Mouse (Mus musculus) neural tube, embryonic 14.5 days (tissue): ENCODE results near the gene Mpv17. TPM values are rescaled to one million over a fixed set of nuclear protein-coding genes. Genes with fewer than 3 reads are reported as not detected.
A peak's percentile ranks its signal among the peaks of the same experiment; 100 is the strongest.

Experiments
- ATAC-seq: fragments of 200-750 bp; cut with Nextera tagmentation; 2 replicates; pipeline ENCODE4 v1.8.0; 2017; ENCODE audit warnings: low read depth, mild to moderate bottlenecking, moderate TSS enrichment, moderate library complexity
- H3K27ac ChIP-seq: fragments of 300-500 bp; sonication (generic); 2 replicates; pipeline ENCODE4 v1.5.1; 2014; ENCODE audit warnings: low read depth, mild to moderate bottlenecking, control low read depth, low read length, moderate library complexity, mixed read lengths
- H3K27me3 ChIP-seq: fragments of 300-500 bp; sonication (generic); 2 replicates; pipeline ENCODE4 v1.6.1; 2014; ENCODE audit warnings: low read length; ENCODE audit not compliant: control insufficient read depth, insufficient read depth
- H3K36me3 ChIP-seq: fragments of 300-500 bp; sonication (generic); 2 replicates; pipeline ENCODE4 v1.6.1; 2014; ENCODE audit warnings: low read length, mixed read lengths; ENCODE audit not compliant: control insufficient read depth, insufficient read depth
- H3K4me1 ChIP-seq: fragments of 300-500 bp; sonication (generic); 2 replicates; pipeline ENCODE4 v1.6.1; 2014; ENCODE audit warnings: low read length; ENCODE audit not compliant: control insufficient read depth, insufficient read depth
- H3K4me2 ChIP-seq: fragments of 300-500 bp; sonication (generic); 2 replicates; pipeline ENCODE4 v1.6.1; 2014; ENCODE audit warnings: mild to moderate bottlenecking, low read depth, low read length, control low read depth
- H3K4me3 ChIP-seq: fragments of 300-500 bp; sonication (generic); 2 replicates; pipeline ENCODE4 v1.5.1; 2014; ENCODE audit warnings: low read depth, low read length, control low read depth, mixed read lengths
- H3K9ac ChIP-seq: fragments of 300-500 bp; sonication (generic); replicated peaks from 2 replicates; pipeline ENCODE4 v1.6.1; 2014; ENCODE audit warnings: low read depth, mild to moderate bottlenecking, control low read depth, low read length, mixed read lengths
- H3K9me3 ChIP-seq: fragments of 300-500 bp; sonication (generic); 2 replicates; pipeline ENCODE4 v1.6.1; 2016; ENCODE audit warnings: low read length; ENCODE audit not compliant: control insufficient read depth
- WGBS: fragments of 180-500 bp; shearing (Covaris S2); extraction: QIAGEN DNeasy Blood & Tissue Kit; methylation state at CpG from one replicate; pipeline ENCODE4 v1.1.7; 2014; 5-methylcytosine and 5-hydroxymethylcytosine counted together
- polyA plus RNA-seq: library from polyadenylated mRNA; unstranded; fragments of >200 nt; fragmentation: Nextera tagmentation; extraction: Ambion mirVana; gene quantifications from 2 replicates; pipeline ENCODE4 v1.2.1, GENCODE M21; 2014

The Mpv17 gene
- polyA plus RNA-seq, 1 experiment from 2014 or later = 58.3 TPM

DNA sequence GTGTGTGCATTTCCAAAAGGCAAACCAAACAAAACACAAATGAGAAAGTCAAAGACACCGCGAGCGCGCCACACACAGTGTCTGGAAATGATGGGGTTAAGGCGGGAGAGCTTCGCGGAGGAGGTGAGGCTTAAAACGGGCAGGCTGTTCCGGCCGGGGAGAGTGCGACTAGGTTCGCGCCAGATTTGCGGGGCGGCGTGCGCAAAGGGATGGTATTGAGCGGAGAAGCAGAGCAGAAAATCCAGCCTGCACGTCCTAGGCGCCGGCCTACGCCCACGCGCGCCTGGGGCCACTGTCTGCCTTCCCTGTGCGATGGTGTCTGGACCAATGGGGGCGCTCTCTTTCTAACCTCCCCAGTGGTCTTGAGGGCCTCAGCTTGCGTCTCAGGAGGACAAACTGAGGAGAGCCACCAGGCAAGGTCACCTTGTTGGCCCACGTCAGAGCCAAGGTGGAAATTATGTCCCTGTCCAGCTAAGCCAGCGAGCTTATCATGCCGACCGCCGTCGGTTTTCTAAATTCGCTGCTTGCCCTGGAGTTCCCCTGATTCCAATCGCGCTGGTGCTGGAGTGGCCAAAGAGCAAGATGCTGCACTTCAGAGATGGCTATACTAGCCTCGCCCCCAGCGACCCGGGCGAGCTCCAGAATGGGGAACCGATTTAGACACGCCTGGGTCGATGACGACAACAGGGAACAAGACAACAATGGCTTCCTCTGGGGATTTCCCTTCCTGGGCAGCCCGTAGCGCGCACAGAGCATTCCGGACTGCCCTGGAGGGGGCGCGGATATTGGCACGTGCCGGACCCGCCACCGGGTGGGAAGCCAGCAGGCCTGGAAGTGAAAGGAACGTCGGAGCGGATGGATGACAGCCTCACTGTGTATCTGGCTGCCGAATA is 59.0 kb downstream of the Mpv17 start:
- Histone ChIP-seq H3K4me3 (peak overlapping the region; percentile 16; the same call in 1 of the 2 replicates), H3K4me2 (peak overlapping the region; percentile 35), H3K27ac (no peak overlapping the region), H3K27me3 (peaks cover 49% of the 10 kb centered on the region), H3K9ac (no peak overlapping the region), H3K4me1 (peaks cover 13% of the 10 kb centered on the region), H3K36me3 (no peaks in the 10 kb centered on the region), H3K9me3 (no peaks in the 10 kb centered on the region)
- no peak for ATAC-seq
- under 1% methylated on average over 59 of the region's 59 CpGs for WGBS

DNA sequence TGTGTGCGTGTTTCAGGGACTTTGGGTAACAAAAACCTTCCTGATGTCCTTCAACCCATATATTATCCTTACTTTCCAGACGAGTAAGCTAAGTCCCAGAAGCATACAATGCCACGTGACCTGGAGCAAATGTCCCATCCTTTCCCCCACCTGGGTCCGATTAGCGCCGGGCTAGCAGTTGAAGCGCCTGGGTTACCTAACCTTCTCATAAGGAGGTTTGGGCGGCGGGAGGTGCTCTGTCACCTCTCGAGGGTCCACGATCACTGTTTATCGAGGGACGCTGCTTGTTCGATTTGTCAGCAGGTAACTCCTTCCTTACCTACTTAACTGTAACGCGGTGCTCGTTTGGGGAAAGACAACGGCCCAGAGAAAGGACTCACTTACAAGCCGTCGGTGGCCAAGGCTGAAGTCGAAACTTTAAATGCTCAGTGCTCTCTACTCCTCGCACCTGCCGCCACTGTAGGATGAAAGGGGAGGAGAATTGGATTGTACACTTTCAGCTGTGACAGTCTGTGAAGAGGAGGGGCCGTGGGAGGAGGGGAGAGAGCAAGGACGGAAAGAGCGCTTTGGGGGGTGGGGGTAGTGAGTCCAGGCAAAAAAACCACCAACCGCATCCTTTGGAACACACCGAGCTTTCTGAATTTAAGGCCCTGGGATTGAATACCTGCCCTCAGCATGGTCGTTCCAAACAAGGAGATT is 59.8 kb downstream of the Mpv17 start:
- Histone ChIP-seq H3K27me3 (peaks cover 50% of the 10 kb centered on the region), H3K9ac (no peak overlapping the region), H3K4me2 (peak overlapping the region; percentile 52; the same call in 1 of the 2 replicates), H3K27ac (no peak overlapping the region), H3K4me3 (no peak overlapping the region), H3K4me1 (peaks cover 13% of the 10 kb centered on the region), H3K9me3 (no peaks in the 10 kb centered on the region), H3K36me3 (no peaks in the 10 kb centered on the region)
- ATAC-seq = no peak
- 2% methylated on average over 29 of the region's 29 CpGs for WGBS

DNA sequence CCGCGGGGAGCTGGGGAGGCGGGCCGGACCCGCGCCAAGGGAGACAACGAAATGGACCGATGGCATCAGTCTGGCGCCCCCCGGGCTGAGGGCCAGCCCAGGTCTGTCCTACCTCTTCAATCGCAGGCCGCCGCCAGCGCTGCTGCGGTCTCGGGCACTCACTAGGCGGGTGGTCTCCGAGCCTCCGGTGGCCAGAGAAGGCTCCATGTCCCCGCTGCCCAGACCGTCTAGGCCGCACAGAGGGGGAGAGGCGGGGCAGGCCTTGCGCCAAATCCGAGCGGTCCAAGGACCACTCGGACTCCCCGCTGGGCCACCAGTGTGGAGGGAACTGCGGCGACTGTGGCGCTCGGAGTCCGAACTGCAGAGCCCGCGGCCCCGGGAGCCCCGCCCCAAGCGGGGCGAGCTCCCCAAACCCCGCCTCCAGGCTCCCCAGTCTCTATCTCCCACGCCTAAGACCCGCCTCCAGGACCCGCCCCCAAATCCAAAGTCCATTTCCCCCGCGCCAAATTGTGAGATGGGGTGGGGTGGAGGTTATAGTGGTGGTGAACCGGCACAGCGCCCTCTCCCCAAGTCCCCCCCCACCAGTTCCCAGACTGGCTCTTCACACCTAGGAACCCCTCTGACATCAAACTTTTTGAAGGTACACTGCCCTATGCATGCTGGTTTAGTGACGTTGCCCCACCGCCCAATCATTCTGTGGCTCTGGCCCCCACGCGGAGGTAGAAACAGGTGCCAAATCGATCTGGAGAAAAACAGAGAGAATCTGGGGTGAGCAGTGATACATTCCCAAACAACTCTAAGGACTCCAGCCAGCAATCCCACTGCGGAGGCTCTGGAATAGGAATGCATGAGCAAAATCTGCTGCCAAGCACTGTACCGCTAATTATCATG is 60.7 kb downstream of the Mpv17 start:
- H3K9ac ChIP-seq = peak overlapping the region; percentile 70
- peaks cover 13% of the 10 kb centered on the region for H3K4me1 ChIP-seq
- peak overlapping the region; percentile 57 for H3K4me3 ChIP-seq
- peak; percentile 35 for ATAC-seq
- no peaks in the 10 kb centered on the region for H3K9me3 ChIP-seq
- H3K27ac ChIP-seq = peak overlapping the region; percentile 44; the same call in 1 of the 2 replicates
- H3K27me3 ChIP-seq = peaks cover 50% of the 10 kb centered on the region
- no peaks in the 10 kb centered on the region for H3K36me3 ChIP-seq
- H3K4me2 ChIP-seq = peak overlapping the region; percentile 52
- WGBS = under 1% methylated on average over 44 of the region's 54 CpGs

DNA sequence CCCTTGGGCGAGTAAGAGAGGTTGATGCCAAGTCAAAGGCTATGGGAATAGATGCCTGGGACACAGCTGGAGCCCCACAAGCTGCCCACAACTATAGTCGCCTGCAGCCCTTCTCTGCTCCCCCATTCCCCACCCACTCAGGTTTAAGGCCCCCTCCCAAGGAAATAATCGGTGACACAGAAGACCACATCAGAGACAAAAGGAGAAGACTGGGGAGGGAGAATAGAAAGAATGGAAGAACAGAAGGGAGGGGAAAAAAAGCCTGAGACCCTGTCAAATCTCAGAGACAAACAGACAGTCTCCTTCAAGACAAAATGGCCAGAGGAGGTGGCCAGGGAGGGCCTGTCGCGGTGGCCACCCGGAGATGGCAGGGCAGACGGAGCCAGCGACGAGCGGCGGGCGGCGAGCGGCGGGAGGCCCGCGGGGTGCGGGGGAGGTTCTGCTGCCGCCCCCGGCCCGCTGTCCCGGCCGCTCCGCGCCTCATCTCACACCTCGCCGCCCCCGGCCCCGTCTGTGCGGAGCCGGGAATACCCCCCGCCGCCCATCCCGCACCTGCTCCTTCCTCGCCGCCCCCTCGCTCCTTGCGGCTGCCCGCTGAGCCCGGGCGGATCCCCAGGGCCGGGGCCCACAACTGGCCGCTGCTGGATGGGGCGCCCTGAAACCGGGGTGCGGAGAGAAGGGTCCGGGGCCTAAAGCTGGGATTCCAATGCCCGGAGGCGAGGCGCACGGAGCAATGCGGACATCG is 61.6 kb downstream of the Mpv17 start:
- peak overlapping the region; percentile 70 for H3K9ac ChIP-seq
- no peaks in the 10 kb centered on the region for H3K9me3 ChIP-seq
- peak overlapping the region; percentile 57 for H3K4me3 ChIP-seq
- H3K4me1 ChIP-seq = peaks cover 13% of the 10 kb centered on the region
- H3K27ac ChIP-seq = peak overlapping the region; percentile 45
- no peak; the same call in 1 of the 2 replicates for ATAC-seq
- peaks cover 50% of the 10 kb centered on the region for H3K27me3 ChIP-seq
- no peaks in the 10 kb centered on the region for H3K36me3 ChIP-seq
- H3K4me2 ChIP-seq = peak overlapping the region; percentile 52
- WGBS = under 1% methylated on average over 36 of the region's 53 CpGs

Other genes starting within 250 kb of the Mpv17 start
- 234 TPM in 2 replicates for gene Ost4, start 246.5 kb downstream of the Mpv17 start, polyA plus RNA-seq
- 3.5 and 22.9 TPM in 2 replicates for gene Emilin1, start 240.8 kb downstream of the Mpv17 start, polyA plus RNA-seq
- gene Khk, start 232.8 kb downstream of the Mpv17 start, polyA plus RNA-seq = 8.3 and 10.4 TPM in 2 replicates
- 60.9 and 76.4 TPM in 2 replicates for gene Cgref1, start 208.7 kb downstream of the Mpv17 start, polyA plus RNA-seq
- gene Preb, start 193.9 kb downstream of the Mpv17 start, polyA plus RNA-seq = 72.4 and 80.0 TPM in 2 replicates
- gene Tcf23, start 185.6 kb downstream of the Mpv17 start, polyA plus RNA-seq = not detected in 2 replicates
- gene Atraid, start 105.9 kb downstream of the Mpv17 start, polyA plus RNA-seq = 186 and 189 TPM in 2 replicates
- gene Slc5a6, start 105.3 kb downstream of the Mpv17 start, polyA plus RNA-seq = 15.1 and 15.6 TPM in 2 replicates
- 10.4 and 10.6 TPM in 2 replicates for gene Cad, start 99.5 kb downstream of the Mpv17 start, polyA plus RNA-seq
- not detected in 2 replicates for gene Dnajc5g, start 48.0 kb downstream of the Mpv17 start, polyA plus RNA-seq
- gene Slc30a3, start 46.0 kb downstream of the Mpv17 start, polyA plus RNA-seq = 39.8 and 48.3 TPM in 2 replicates
- gene Trim54, start 37.5 kb downstream of the Mpv17 start, polyA plus RNA-seq = not detected in 2 replicates
- not detected in 2 replicates for gene Ucn, start 15.4 kb downstream of the Mpv17 start, polyA plus RNA-seq
- 2.3 and 2.5 TPM in 2 replicates for gene Gm29609, start 25.7 kb upstream of the Mpv17 start, polyA plus RNA-seq
- 55.5 and 60.3 TPM in 2 replicates for gene Gtf3c2, start 25.9 kb upstream of the Mpv17 start, polyA plus RNA-seq
- gene Snx17, start 39.0 kb upstream of the Mpv17 start, polyA plus RNA-seq = 102 and 111 TPM in 2 replicates
- 78.6 and 79.0 TPM in 2 replicates for gene Eif2b4, start 39.2 kb upstream of the Mpv17 start, polyA plus RNA-seq
- 7.4 and 9.3 TPM in 2 replicates for gene Zfp513, start 48.1 kb upstream of the Mpv17 start, polyA plus RNA-seq
- 155 and 159 TPM in 2 replicates for gene Ppm1g, start 66.4 kb upstream of the Mpv17 start, polyA plus RNA-seq
- 157 and 161 TPM in 2 replicates for gene Nrbp1, start 86.6 kb upstream of the Mpv17 start, polyA plus RNA-seq
- gene Gm9970, start 87.0 kb upstream of the Mpv17 start, polyA plus RNA-seq = 0.54 and 1.4 TPM in 2 replicates
- gene Krtcap3, start 97.4 kb upstream of the Mpv17 start, polyA plus RNA-seq = 2.7 and 3.2 TPM in 2 replicates
- gene Ift172, start 136.9 kb upstream of the Mpv17 start, polyA plus RNA-seq = 32.6 and 45.4 TPM in 2 replicates
- 106 and 113 TPM in 2 replicates for gene Fndc4, start 141.8 kb upstream of the Mpv17 start, polyA plus RNA-seq
- gene Gckr, start 143.2 kb upstream of the Mpv17 start, polyA plus RNA-seq = 0.21 and 0.61 TPM in 2 replicates